Mouse (Mus musculus) yolk sac, embryonic 10.5 days (tissue): ENCODE results near the gene Alox5ap.

Experiments used
- DNase-seq: peaks from one replicate; pipeline ENCODE4 v3.0.0-alpha.2; 2017; ENCODE audit warnings: low spot score

Alox5ap gene

GRCm38 (mm10) chr5:149264405-149264804 lies at the start of gene Alox5ap:
TSS of gene Alox5ap (plus strand) at chr5:149264767.
- DNase-seq, result no peak

DNA sequence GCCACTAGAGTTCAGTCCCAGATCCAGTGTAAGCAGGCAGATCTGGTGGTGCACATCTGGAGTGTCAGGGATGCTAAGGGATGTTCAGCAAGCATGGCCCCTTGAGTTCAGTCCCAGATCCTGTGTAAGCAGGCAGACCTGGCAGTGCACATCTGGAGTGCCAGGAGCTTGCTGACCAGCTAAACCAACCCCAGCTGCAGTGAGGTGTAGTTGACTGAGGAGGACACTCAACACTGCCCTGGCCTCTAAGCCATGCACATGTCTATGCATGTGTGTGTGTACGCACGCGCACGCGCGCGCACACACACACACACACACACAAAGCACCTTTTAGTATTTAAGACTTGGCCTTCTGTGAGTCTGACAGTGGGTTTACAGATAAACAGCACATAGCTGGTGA lies 49.0 kb upstream of the Alox5ap start:
- DNase-seq, result no peak

DNA sequence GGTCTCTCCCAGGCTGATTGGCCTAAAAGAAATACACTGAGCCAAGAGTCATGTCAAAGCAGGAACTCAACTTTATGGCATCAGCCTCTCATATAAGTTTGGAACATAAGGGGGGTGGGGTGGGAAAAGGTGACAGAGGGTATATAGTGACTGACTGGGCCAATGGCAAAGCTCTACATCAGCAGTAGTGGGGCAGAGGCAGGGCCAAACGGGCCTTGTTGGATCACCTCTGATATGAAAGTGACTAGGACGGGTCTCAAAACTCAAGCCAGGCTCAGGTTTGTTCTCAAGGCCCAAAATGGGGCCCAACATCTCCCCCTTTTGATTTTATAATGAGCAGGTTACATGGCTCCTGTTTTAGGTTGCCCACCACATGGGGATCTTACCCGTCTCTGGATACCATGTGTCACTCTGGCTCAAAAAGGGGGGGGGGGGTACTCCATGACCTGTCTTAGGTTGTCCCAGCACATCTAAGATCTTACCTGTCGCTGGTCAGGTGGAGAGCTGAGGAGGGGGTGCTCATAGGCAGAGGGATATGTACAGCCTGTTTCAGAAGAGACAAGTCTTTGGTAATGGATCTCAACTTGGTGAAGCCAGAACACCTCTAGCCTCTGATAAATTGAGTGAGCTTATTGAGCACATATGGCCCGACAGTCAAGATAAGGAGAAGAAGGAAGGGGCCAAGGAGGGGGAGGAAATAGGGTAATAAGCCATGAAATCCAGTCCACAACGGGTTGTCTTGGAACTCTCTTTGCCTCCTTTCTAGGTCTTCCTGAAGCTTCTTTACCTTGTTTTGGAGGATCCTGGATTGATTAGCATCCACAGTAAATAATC lies 46.8 kb upstream of the Alox5ap start:
- DNase-seq, result no peak

GRCm38 (mm10) chr5:149219493-149219892 lies 45.1 kb upstream of the Alox5ap start:
- DNase-seq, result no peak

DNA sequence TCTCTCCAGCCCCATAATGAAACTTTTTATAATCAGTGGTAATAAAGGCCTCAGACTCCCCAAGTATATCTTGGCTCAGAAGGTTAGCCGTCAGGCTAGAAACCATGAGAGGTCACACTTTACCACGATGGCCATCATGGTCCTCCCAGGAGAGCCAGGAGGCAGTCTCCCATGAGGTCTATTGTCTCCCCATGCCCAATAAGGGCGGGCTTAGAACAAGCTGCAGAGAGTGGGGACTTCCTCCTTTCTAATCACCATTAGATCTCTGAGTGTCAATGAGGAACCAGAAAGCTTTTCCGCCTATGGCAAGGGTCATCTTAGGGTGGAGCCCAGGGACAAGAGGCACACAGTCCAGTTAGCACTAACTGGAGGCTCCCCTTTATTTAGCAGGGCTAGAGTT lies 43.2 kb upstream of the Alox5ap start:
- DNase-seq, result no peak

GRCm38 (mm10) chr5:149224666-149225065 lies 39.9 kb upstream of the Alox5ap start:
- no peak for DNase-seq

DNA sequence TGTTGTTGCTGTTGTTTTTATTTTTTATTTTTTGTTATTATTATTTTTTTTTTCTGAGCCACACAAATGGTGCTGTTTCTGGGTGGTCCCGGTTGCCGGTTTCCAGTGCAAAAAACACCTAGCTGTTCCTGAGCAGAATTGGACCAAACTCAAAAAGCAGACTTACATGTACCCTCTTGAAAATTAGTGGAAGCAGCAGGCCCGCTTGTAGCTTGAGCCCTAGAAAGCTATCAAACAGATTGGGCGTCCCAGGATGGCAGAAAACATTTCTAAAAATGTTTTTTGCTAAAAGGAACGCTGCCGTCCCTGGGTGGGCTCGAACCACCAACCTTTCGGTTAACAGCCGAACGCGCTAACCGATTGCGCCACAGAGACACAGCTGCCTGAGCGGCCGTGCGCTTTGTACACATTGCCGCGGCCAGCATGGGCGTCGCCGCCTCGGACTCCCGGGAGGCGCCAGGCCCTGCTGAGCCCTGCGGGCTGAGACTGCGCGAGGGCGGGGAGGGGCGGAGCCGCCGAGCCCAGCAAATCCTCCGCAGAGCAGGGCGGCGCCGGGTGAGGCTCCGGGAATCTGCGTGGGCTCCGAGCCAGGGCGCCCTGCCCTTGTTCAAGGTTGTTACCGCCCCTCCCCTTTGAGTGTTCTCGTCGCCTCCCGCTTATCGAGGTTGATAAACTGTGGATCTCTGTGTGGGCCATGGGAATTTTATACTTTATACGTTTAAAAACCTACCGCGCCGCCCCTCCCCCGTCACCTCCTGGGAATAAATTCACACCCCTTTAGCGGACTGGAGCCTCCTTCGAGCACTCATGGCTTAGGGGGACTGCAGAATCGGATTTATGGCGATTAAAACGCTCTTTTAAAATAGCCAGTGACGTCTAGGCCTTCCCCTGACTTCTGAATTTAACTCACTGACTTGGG lies 35.6 kb upstream of the Alox5ap start:
- DNase-seq, result peak; percentile 97

DNA sequence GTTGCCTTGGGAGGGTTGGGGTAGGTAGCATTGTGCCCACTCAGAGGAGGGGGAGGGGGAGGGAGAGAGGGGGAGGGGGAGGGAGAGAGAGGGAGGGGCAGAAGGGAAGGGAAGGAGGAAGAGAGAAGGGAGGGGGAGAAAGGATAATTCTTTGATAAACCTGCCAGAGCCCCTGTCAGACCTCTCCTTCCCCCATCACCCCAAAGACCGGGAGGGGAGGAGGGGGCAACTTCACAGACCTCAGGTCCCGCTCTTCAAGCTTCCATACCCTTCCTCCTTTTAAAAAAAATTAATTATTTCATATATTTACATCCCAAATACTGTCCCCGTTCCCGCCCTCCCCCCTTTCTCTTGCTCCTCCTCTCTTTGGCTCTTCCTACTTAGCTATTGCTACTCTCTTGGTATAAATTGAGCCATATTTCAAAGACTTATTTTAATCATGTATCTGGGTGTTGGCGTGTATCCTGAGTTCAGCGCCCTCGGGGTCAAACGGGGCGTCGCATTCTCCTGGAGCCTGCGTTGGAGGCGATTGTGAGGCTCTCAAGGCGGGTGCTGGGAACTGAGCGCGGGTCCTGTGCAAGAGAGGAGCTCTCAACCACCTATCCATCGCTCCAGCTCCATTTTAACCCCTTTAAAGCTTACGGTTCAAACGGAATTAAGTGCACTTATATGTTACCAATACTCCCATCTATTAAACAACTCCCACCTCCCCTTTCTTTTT lies 34.8 kb upstream of the Alox5ap start:
- no peak for DNase-seq

DNA sequence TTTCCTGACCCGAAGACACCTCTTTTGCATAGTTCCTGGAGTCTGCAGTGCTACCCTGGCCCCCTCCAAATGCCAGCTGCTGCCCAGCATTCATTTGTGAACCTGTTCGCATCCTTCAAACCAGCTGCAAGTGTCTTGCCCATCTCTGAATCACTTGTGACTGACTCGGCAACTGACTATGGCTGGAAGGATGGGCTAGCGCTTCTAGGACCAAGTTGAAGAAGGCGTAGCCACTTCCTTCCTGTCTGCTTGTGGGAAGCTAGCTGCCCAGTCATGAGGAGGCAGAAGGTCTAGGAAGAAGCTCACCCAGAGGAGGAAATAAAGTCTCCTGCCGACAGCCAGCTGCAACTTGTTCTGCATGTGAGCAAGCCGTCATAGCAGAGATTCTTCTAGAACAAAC lies 29.6 kb upstream of the Alox5ap start:
- DNase-seq, result no peak

DNA sequence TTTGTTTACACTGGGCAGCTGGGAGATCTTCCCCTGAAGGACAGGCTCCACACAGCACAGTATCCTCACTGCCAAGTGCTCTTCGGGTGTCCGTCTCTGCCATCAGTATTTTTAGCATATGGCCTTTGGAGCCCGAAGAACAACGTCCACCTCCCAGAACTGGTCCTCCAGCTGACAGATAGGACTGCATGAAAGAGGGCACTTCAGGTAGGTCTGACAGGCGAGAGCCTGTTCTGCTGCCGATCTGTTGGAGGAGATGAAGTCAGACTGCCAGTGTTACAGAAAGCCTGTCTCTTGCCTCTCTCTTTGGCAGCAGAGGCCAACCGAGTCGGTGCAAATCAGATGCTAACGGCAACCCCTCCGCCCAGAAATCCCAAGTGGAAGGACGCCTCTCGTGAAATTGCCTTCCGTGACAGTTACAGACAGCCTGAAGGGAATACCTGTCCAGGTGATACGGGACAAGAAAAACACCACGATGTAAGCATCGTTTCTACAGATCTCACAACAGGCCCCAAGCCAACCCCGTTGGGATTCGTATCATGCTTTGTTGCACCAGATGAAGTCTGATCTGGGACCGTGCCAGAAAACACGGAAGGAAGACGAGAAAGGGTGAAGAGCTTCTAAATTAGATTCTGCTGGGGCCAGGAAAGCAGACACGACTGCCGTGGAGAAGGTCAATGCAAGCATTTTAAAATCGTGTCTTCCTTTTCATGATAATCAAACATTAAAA lies 27.2 kb upstream of the Alox5ap start:
- DNase-seq, result no peak

DNA sequence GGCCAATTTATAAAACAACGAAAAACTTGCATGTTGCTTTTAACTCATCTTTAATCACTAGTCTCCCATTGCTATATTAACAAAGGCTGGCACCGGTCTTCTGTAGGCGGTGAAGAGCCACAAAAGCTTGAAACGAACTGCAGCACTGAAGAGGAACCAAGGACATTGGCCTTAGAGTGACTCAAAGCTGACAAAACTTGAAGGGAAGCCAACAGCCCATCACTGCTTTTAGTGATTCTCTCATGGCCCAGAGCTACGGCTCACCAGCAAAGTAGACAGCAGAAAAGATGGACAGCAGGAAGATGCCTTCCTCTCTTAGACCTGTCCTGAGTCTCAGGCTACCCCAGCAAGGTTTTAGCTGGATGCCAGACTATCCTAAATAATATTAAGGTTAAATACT lies 22.1 kb upstream of the Alox5ap start:
- DNase-seq, result no peak

GRCm38 (mm10) chr5:149243053-149243452 lies 21.5 kb upstream of the Alox5ap start:
- no peak for DNase-seq

GRCm38 (mm10) chr5:149245391-149245964 lies 19.1 kb upstream of the Alox5ap start:
- no peak for DNase-seq

DNA sequence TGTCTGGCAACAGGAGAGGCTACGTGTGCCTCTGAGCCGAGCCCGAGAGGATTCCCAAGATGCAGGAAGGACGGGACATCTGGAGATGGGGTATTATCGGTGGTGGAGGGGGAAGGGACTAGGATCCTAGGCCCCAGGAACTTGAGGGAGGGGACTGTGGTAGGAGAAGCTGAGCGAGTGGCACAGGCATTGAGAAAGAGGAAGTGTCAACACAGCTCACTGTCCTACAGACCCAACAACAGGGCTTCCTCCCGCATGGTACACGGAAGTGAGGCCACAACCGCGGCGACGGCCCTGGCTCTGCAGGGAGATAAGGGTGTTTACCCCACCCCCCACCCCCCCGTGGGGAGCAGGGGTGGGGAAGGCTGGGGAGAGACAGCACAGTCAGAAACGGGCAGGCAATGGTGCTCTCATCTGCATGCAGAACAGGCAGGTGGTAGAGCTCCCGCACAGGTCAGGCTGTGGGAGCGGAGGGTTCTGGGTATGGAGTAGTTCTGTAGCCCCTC lies 18.5 kb upstream of the Alox5ap start:
- DNase-seq, result peak; percentile 69

- DNase-seq, result peak; percentile 26
Observed at GRCm38 (mm10) chr5:149247047-149247904, 17.3 kb upstream of the Alox5ap start.

- no peak for DNase-seq
Observed at GRCm38 (mm10) chr5:149252303-149252702, 12.3 kb upstream of the Alox5ap start.

GRCm38 (mm10) chr5:149253491-149253890 lies 11.1 kb upstream of the Alox5ap start:
- no peak for DNase-seq

GRCm38 (mm10) chr5:149255522-149255921 lies 9.0 kb upstream of the Alox5ap start:
- no peak for DNase-seq

DNA sequence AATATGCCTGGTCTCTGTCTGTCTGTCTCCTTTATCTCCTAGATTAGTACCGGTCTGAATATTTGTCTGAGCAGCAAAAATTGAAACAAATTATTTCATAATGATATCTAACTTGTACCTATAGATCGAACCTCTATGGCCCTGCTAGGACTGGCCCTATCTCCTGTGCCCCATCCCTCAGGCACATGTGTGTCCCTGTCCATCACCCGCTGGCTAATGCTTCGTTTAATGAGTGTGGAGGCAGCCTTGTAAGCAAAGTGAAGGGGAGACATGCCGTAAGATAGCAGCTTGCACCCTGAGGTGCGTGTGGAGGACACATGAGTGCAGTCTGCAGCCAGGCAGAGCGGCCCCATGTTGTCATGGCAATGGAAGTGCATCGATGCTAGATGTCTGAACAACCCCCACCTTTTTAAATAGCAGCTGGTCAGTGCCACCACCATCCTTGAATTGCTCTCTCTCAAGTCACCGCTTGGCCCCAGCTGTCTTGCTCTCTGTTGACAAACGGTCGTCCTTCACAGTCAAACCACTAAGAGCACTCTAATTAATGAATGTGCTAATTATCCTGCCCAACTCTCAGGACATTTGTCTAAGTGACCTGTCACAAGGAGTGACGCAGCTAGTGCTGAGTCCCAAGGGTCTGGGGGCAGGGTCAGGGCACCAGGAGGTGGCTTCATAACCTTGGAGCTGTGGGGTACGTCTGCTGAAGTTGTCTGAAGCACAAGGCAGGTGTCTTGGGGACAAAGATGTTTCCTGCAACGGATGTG lies 6.9 kb upstream of the Alox5ap start:
- DNase-seq, result no peak
